Mouse (Mus musculus): ENCODE measurements at regions not wholly inside any gene's neighbourhood (a gene's known extent, or its start where the extent isn't known, plus 50 kb on each side); places are given as distances from the start of the nearest gene placed in this dataset.
A peak's percentile ranks its signal among the peaks of the same experiment; 100 is the strongest.

DNA sequence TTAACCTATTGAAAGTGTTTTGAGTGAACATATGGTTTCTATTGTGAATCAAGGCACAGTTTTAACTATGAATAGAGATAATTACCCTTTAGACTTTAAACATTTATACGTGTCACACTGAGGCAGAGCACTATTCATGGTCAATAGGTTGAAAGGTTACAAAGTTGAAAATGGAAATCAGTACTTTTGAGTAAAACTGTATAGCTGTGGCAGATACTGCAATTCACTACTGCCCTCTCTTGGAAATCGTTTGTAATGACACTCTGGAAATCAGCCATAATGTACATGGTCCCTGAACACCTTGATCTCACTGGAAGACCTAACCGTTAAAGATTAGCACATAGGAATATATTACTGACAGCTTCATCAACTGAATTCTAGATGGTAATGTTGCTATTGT, 215.3 kb upstream of the Adgrl4 start:
- Histone ChIP-seq H3K27ac (ENCODE audit: insufficient read depth, low read depth, low read length) (no peak overlapping the region), H3K4me1 (ENCODE audit: control insufficient read depth, insufficient read depth, low read length) (no peaks in the 10 kb centered on the region), H3K4me3 (ENCODE audit: insufficient read depth, low read depth, low read length) (no peak overlapping the region)
- TF ChIP-seq POLR2A (IDR thresholded peaks at IDR 0.05; ENCODE audit: insufficient read depth, low read depth, low read length) (no peak), CTCF (IDR thresholded peaks at IDR 0.05; ENCODE audit: insufficient read depth, low read depth, low read length) (no peak)
- WGBS = 11% methylated on average over 3 of the region's 3 CpGs

- Histone ChIP-seq H3K27ac (ENCODE audit: insufficient read depth, low read depth, low read length) (no peak overlapping the region), H3K4me3 (ENCODE audit: insufficient read depth, low read depth, low read length) (no peak overlapping the region), H3K4me1 (ENCODE audit: control insufficient read depth, insufficient read depth, low read length) (no peaks in the 10 kb centered on the region)
- 92% methylated on average over 2 of the region's 2 CpGs for WGBS
- TF ChIP-seq POLR2A (IDR thresholded peaks at IDR 0.05; ENCODE audit: insufficient read depth, low read depth, low read length) (no peak), CTCF (IDR thresholded peaks at IDR 0.05; ENCODE audit: insufficient read depth, low read depth, low read length) (no peak)
These were observed 185.2 kb upstream of the Adgrl4 start for GRCm38 (mm10) chr3:151252458-151252857.

DNA sequence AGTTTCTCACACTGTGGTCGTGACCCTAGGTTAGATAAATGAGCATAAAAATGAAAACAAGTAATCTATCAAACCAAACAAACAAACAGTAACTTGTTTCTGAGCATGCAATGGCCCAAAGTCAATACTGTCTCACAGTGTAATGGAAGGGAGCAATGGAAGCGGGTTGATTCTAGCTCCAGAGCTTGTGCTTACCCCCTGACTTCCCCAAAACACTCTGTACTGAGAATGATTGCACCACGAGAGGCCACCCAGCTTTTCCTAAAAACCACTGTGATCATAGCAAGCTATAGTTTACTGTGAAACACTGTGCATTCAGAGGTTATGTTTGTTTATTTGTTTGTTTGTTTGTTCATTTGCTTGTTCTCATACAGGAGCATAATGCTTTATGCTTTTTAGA, 174.9 kb upstream of the Adgrl4 start:
- Histone ChIP-seq H3K4me3 (ENCODE audit: insufficient read depth, low read depth, low read length) (no peak overlapping the region), H3K27ac (ENCODE audit: insufficient read depth, low read depth, low read length) (no peak overlapping the region), H3K4me1 (ENCODE audit: control insufficient read depth, insufficient read depth, low read length) (no peaks in the 10 kb centered on the region)
- TF ChIP-seq CTCF (IDR thresholded peaks at IDR 0.05; ENCODE audit: insufficient read depth, low read depth, low read length) (no peak), POLR2A (IDR thresholded peaks at IDR 0.05; ENCODE audit: insufficient read depth, low read depth, low read length) (no peak)
- 82% methylated on average over 3 of the region's 3 CpGs for WGBS

DNA sequence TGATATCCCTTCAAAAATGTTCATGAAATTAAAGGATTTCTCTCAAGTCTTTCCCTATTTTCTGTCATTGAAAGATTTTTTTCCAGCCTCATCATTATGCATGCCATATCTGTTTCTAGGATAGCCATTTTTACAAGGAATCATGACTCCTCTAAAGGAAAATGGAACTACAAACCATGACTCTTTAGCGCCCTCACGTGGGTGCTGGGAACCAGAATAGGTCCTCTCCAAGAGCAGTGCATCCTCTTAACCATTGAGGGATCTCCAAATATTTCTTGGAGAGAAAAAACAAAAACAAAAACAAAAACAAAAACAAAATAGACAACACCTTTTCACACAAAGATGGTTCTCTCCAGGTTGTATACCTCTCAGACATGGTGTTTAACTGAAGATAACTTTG, 172.0 kb upstream of the Adgrl4 start:
- Histone ChIP-seq H3K27ac (ENCODE audit: insufficient read depth, low read depth, low read length) (no peak overlapping the region), H3K4me1 (ENCODE audit: control insufficient read depth, insufficient read depth, low read length) (no peaks in the 10 kb centered on the region), H3K4me3 (ENCODE audit: insufficient read depth, low read depth, low read length) (no peak overlapping the region)
- TF ChIP-seq POLR2A (IDR thresholded peaks at IDR 0.05; ENCODE audit: insufficient read depth, low read depth, low read length) (no peak), CTCF (IDR thresholded peaks at IDR 0.05; ENCODE audit: insufficient read depth, low read depth, low read length) (no peak)
- 32% methylated on average over 2 of the region's 2 CpGs for WGBS

GRCm38 (mm10) chr3:151269514-151269913, 168.2 kb upstream of the Adgrl4 start:
- WGBS = 86% methylated on average over 2 of the region's 2 CpGs
- H3K27ac ChIP-seq (ENCODE audit: insufficient read depth, low read depth, low read length) = no peak overlapping the region
- no peak for TF ChIP-seq CTCF (IDR thresholded peaks at IDR 0.05; ENCODE audit: insufficient read depth, low read depth, low read length)
- no peak for TF ChIP-seq POLR2A (IDR thresholded peaks at IDR 0.05; ENCODE audit: insufficient read depth, low read depth, low read length)
- no peaks in the 10 kb centered on the region for H3K4me1 ChIP-seq (ENCODE audit: control insufficient read depth, insufficient read depth, low read length)
- H3K4me3 ChIP-seq (ENCODE audit: insufficient read depth, low read depth, low read length) = no peak overlapping the region

GRCm38 (mm10) chr3:151283829-151284228, 153.9 kb upstream of the Adgrl4 start:
- 96% methylated on average over 1 of the region's 1 CpGs for WGBS
- H3K4me1 ChIP-seq (ENCODE audit: control insufficient read depth, insufficient read depth, low read length) = no peaks in the 10 kb centered on the region
- no peak overlapping the region for H3K4me3 ChIP-seq (ENCODE audit: insufficient read depth, low read depth, low read length)
- no peak overlapping the region for H3K27ac ChIP-seq (ENCODE audit: insufficient read depth, low read depth, low read length)
- TF ChIP-seq POLR2A (IDR thresholded peaks at IDR 0.05; ENCODE audit: insufficient read depth, low read depth, low read length) = no peak
- no peak for TF ChIP-seq CTCF (IDR thresholded peaks at IDR 0.05; ENCODE audit: insufficient read depth, low read depth, low read length)

DNA sequence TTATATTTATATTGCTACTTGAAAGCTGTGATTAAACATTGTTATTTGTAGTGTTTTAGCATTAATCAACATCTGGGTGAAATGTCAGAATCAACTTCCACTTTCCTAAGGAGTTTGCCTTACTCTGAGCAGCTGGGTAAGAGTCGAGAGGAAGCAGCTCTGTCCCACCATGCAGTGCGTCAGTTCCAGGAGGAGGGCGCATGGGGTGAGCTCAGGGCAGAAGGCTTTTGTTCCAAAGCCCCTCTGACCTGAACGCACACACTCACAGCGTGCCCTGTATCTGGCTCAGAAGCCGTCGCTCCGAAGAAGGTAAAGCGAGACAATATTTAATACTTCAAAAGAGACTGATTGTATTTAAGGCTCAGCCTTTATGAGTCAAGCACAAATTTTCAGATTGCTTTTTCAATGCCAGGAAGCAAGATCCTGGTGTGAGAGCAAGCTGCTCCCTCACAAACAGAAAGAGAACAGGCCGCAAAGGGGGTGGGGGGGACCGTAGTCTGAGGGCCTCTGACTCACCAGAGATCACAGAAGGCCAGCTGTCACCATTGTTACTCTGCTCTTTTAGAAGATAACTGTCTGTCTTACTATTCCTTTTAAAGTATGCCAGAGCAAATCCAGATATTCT, 143.6 kb upstream of the Adgrl4 start:
- 47% methylated on average over 11 of the region's 11 CpGs for whole genome bisulfite sequencing
- TF ChIP-seq POLR2A (IDR thresholded peaks at IDR 0.05; ENCODE audit: insufficient read depth, low read depth, low read length) (no peak), CTCF (IDR thresholded peaks at IDR 0.05; ENCODE audit: insufficient read depth, low read depth, low read length) (no peak)
- Histone ChIP-seq H3K4me3 (ENCODE audit: insufficient read depth, low read depth, low read length) (no peak overlapping the region), H3K27ac (ENCODE audit: insufficient read depth, low read depth, low read length) (no peak overlapping the region), H3K4me1 (ENCODE audit: control insufficient read depth, insufficient read depth, low read length) (peaks cover 2% of the 10 kb centered on the region; the same call in 1 of the 2 replicates)

- 80% methylated on average over 7 of the region's 7 CpGs for WGBS
- H3K27ac ChIP-seq (ENCODE audit: insufficient read depth, low read depth, low read length) = peak overlapping the region; percentile 21; the same call in 1 of the 2 replicates
- TF ChIP-seq POLR2A (IDR thresholded peaks at IDR 0.05; ENCODE audit: insufficient read depth, low read depth, low read length) (no peak), CTCF (IDR thresholded peaks at IDR 0.05; ENCODE audit: insufficient read depth, low read depth, low read length) (no peak)
- H3K4me1 ChIP-seq (ENCODE audit: control insufficient read depth, insufficient read depth, low read length) = peaks cover 2% of the 10 kb centered on the region; the same call in 1 of the 2 replicates
- no peak overlapping the region for H3K4me3 ChIP-seq (ENCODE audit: insufficient read depth, low read depth, low read length)
These were observed 143.1 kb upstream of the Adgrl4 start for GRCm38 (mm10) chr3:151294606-151295005.

DNA sequence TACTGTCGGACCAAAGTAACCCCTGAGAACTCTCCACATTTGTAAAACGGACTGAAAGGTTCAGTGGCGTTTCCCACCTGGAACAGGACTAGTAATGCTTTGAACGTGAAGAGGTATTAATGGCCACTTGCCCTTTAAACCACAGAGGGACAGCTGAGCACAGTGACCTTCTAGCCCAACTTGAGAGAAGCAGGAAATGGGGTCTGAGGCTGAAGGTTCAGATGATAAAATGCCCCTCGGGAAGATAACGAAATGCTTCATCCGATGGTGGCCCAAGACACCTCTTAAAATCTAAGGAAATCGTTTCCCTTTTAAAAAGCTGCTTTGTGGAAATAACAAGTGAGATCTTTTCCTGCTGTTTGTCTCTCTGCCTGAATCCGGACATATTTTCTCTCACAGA, 142.7 kb upstream of the Adgrl4 start:
- 88% methylated on average over 9 of the region's 9 CpGs for WGBS
- Histone ChIP-seq H3K27ac (ENCODE audit: insufficient read depth, low read depth, low read length) (peak overlapping the region; percentile 21; the same call in 1 of the 2 replicates), H3K4me1 (ENCODE audit: control insufficient read depth, insufficient read depth, low read length) (peaks cover 2% of the 10 kb centered on the region; the same call in 1 of the 2 replicates), H3K4me3 (ENCODE audit: insufficient read depth, low read depth, low read length) (no peak overlapping the region)
- TF ChIP-seq POLR2A (IDR thresholded peaks at IDR 0.05; ENCODE audit: insufficient read depth, low read depth, low read length) (no peak), CTCF (IDR thresholded peaks at IDR 0.05; ENCODE audit: insufficient read depth, low read depth, low read length) (no peak)

Measured in olfactory bulb, adult 2 months (tissue).